Mouse (Mus musculus) megakaryocyte, embryonic 14.5 days (primary cell): ENCODE results near the gene Slc43a2.

Experiments
- FLI1 ChIP-seq: IDR thresholded peaks from 2 replicates; pipeline ENCODE4 v1.6.1; 2012; ENCODE audit warnings: low read length, inconsistent platforms, mixed read lengths
- GATA1 ChIP-seq: IDR thresholded peaks from 3 replicates; pipeline ENCODE4 v1.6.1; 2012; ENCODE audit warnings: mixed read lengths, low read length, inconsistent platforms, borderline replicate concordance

- TF ChIP-seq GATA1, result no peak
- no peak for TF ChIP-seq FLI1
Measured at GRCm38 (mm10) chr11:75578609-75579008, 47.1 kb downstream of the Slc43a2 start.
